Mouse (Mus musculus) forebrain, embryonic 14.5 days (tissue): Measurements from ENCODE around the gene Ikzf3. TPM values are rescaled to one million over a fixed set of nuclear protein-coding genes. Genes with fewer than 3 reads are reported as not detected.

Experiments
- ATAC-seq: fragments of 200-750 bp; cut with Nextera tagmentation; 2 replicates; pipeline ENCODE4 v1.8.0; 2017; ENCODE audit warnings: mild to moderate bottlenecking, moderate library complexity
- DNase-seq: peaks from one replicate; pipeline ENCODE4 v3.0.0-alpha.2; 2015; ENCODE audit warnings: low spot score
- H3K27ac ChIP-seq: fragments of 300-500 bp; sonication (generic); 2 replicates; pipeline ENCODE4 v1.5.1; 2014; ENCODE audit warnings: low read depth, mild to moderate bottlenecking, control low read depth, low read length, moderate library complexity
- H3K27me3 ChIP-seq: fragments of 300-500 bp; sonication (generic); replicated peaks from 2 replicates; pipeline ENCODE4 v1.6.1; 2014; ENCODE audit warnings: low read length, control low read depth, mixed read lengths; ENCODE audit not compliant: control insufficient read depth, insufficient read depth
- H3K36me3 ChIP-seq: fragments of 300-500 bp; sonication (generic); 2 replicates; pipeline ENCODE4 v1.6.1; 2014; ENCODE audit warnings: low read length, control low read depth; ENCODE audit not compliant: control insufficient read depth, insufficient read depth
- H3K4me1 ChIP-seq: fragments of 300-500 bp; sonication (generic); 2 replicates; pipeline ENCODE4 v1.6.1; 2014; ENCODE audit warnings: antibody characterized with exemption, low read length, control low read depth; ENCODE audit not compliant: control insufficient read depth, insufficient read depth
- H3K4me2 ChIP-seq: fragments of 300-500 bp; sonication (generic); 2 replicates; pipeline ENCODE4 v1.6.1; 2014; ENCODE audit warnings: mild to moderate bottlenecking, control low read depth, low read length
- H3K4me3 ChIP-seq: fragments of 300-500 bp; sonication (generic); 2 replicates; pipeline ENCODE4 v1.5.1; 2014; ENCODE audit warnings: low read depth, low read length, control low read depth
- H3K9ac ChIP-seq: fragments of 300-500 bp; sonication (generic); 2 replicates; pipeline ENCODE4 v1.6.1; 2014; ENCODE audit warnings: mild to moderate bottlenecking, low read length, control low read depth, moderate library complexity
- H3K9me3 ChIP-seq: fragments of 300-500 bp; sonication (generic); replicated peaks from 2 replicates; pipeline ENCODE4 v1.6.1; 2016; ENCODE audit warnings: low read length, control low read depth, mixed read lengths; ENCODE audit not compliant: control insufficient read depth
- WGBS: fragments of 180-500 bp; shearing (Covaris S2); extraction: QIAGEN DNeasy Blood & Tissue Kit; methylation state at CpG from one replicate; pipeline ENCODE4 v1.1.7; 2014; 5-methylcytosine and 5-hydroxymethylcytosine counted together
- polyA plus RNA-seq: library from polyadenylated mRNA; unstranded; fragments of >200 nt; fragmentation: Nextera tagmentation; extraction: Ambion mirVana; gene quantifications from 2 replicates; pipeline ENCODE4 v1.2.1, GENCODE M21; 2014

Ikzf3 gene
- polyA plus RNA-seq, 1 experiment from 2014 or later, result not detected

DNA sequence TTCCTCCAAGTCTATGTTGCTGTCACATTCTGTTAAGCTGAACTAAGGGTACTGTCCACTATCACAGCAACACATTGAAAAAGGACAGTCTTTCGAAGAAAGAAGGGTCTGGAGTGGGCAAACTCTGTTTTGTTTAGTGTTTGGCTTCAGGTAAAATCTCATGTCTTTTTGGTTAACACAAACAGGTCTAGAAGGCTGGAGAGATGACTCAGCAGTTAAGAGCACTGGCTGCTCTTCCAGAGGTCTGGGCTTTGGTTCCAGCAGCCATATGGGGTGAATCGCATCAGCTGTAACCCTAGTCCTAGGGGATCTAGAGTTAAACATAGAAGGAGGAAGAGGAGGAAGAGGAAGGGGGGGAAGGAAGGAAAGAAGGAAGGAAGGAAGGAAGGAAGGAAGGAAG lies 60.1 kb downstream of the Ikzf3 start:
- H3K27me3 ChIP-seq, result no peaks in the 10 kb centered on the region
- 92% methylated on average over 2 of the region's 2 CpGs for WGBS
- H3K9ac ChIP-seq, result no peak overlapping the region
- no peak overlapping the region for H3K4me2 ChIP-seq
- no peak overlapping the region for H3K4me3 ChIP-seq
- no peaks in the 10 kb centered on the region for H3K36me3 ChIP-seq
- no peaks in the 10 kb centered on the region for H3K4me1 ChIP-seq
- DNase-seq (no peak), ATAC-seq (no peak)
- H3K27ac ChIP-seq, result no peak overlapping the region
- H3K9me3 ChIP-seq, result no peaks in the 10 kb centered on the region

- DNase-seq (no peak), ATAC-seq (no peak)
- Histone ChIP-seq H3K4me1 (no peaks in the 10 kb centered on the region), H3K27me3 (no peaks in the 10 kb centered on the region), H3K4me3 (no peak overlapping the region), H3K27ac (no peak overlapping the region), H3K36me3 (no peaks in the 10 kb centered on the region), H3K4me2 (no peak overlapping the region), H3K9ac (no peak overlapping the region), H3K9me3 (no peaks in the 10 kb centered on the region)
- 88% methylated on average over 10 of the region's 10 CpGs for WGBS
These were observed 63.8 kb downstream of the Ikzf3 start for GRCm38 (mm10) chr11:98482067-98482466.

- ATAC-seq (no peak), DNase-seq (no peak)
- no peaks in the 10 kb centered on the region for H3K4me1 ChIP-seq
- H3K27ac ChIP-seq, result no peak overlapping the region
- no peaks in the 10 kb centered on the region for H3K27me3 ChIP-seq
- H3K4me2 ChIP-seq, result no peak overlapping the region
- H3K36me3 ChIP-seq, result no peaks in the 10 kb centered on the region
- WGBS, result 55% methylated on average over 6 of the region's 6 CpGs
- H3K4me3 ChIP-seq, result no peak overlapping the region
- no peak overlapping the region for H3K9ac ChIP-seq
- H3K9me3 ChIP-seq, result no peaks in the 10 kb centered on the region
These were observed 64.6 kb downstream of the Ikzf3 start for GRCm38 (mm10) chr11:98481231-98481630.

DNA sequence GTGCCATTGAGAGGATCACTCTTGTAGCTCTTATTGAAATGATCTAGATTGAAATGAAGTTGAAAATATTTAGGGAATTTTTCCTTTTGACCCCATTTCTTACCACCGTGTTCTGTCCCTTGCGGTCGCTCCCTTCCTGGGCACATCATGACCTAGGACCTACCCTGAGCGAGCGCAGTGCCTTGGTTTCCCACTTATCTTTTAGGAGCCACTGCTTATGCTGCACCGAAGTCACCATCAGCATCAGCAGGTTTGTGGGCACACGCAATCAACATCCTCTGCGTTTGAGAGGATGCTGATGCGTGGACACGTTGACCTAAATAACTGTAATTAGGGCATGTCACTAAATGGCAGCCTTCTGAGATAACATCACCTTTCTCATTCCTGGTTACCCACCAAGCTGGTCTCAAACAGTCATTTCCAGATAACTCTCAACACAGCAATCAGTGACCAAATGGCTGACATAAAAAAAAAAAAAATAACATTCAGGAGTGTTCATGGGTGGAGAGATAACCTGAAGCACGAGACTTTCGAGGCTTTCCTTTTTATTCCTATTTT lies 65.8 kb downstream of the Ikzf3 start:
- no peak for ATAC-seq
- Histone ChIP-seq H3K36me3 (no peaks in the 10 kb centered on the region), H3K9ac (no peak overlapping the region), H3K27me3 (no peaks in the 10 kb centered on the region), H3K9me3 (no peaks in the 10 kb centered on the region), H3K4me2 (no peak overlapping the region), H3K27ac (no peak overlapping the region), H3K4me1 (no peaks in the 10 kb centered on the region), H3K4me3 (no peak overlapping the region)
- 92% methylated on average over 12 of the region's 12 CpGs for WGBS
- DNase-seq, result no peak

- no peak overlapping the region for H3K4me2 ChIP-seq
These were observed 66.5 kb downstream of the Ikzf3 start for GRCm38 (mm10) chr11:98479026-98479939.

GRCm38 (mm10) chr11:98477011-98477701 lies 68.7 kb downstream of the Ikzf3 start:
- ATAC-seq (no peak), DNase-seq (no peak)
- 75% methylated on average over 14 of the region's 14 CpGs for WGBS
- Histone ChIP-seq H3K36me3 (no peaks in the 10 kb centered on the region), H3K4me3 (no peak overlapping the region), H3K9ac (no peak overlapping the region), H3K9me3 (no peaks in the 10 kb centered on the region), H3K4me1 (no peaks in the 10 kb centered on the region), H3K27me3 (no peaks in the 10 kb centered on the region), H3K27ac (no peak overlapping the region), H3K4me2 (no peak overlapping the region)

More at GRCm38 (mm10) chr11:98479026-98479939, 66.5 kb downstream of the Ikzf3 start:
- Histone ChIP-seq H3K36me3 (no peaks in the 10 kb centered on the region), H3K9me3 (no peaks in the 10 kb centered on the region), H3K9ac (no peak overlapping the region), H3K4me3 (no peak overlapping the region), H3K27me3 (no peaks in the 10 kb centered on the region), H3K4me1 (no peaks in the 10 kb centered on the region), H3K27ac (no peak overlapping the region)
- WGBS, result 86% methylated on average over 13 of the region's 13 CpGs
- DNase-seq, result no peak
- ATAC-seq, result no peak

DNA sequence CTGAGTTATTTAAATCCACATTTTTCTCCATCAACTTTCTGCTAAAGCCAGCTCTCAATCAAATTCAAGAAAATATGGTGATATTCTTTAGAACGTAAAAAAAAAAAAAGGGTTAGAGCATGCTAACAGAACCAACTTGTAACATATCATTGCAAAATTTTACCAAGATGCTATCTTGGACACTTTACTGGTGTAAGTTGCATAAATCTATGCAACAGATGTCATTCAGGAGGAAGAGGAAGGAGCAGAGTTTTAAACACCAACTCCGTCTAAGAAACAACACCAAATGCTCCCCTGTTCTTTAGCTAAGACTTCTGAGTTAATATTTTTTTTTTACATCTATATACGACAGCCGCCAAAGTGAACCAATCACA lies 69.4 kb downstream of the Ikzf3 start:
- no peak for ATAC-seq
- 88% methylated on average over 4 of the region's 4 CpGs for WGBS
- H3K9me3 ChIP-seq, result no peaks in the 10 kb centered on the region
- H3K9ac ChIP-seq, result no peak overlapping the region
- H3K36me3 ChIP-seq, result no peaks in the 10 kb centered on the region
- H3K4me2 ChIP-seq, result no peak overlapping the region
- H3K4me1 ChIP-seq, result no peaks in the 10 kb centered on the region
- DNase-seq, result no peak
- H3K27ac ChIP-seq, result no peak overlapping the region
- no peak overlapping the region for H3K4me3 ChIP-seq
- H3K27me3 ChIP-seq, result no peaks in the 10 kb centered on the region

DNA sequence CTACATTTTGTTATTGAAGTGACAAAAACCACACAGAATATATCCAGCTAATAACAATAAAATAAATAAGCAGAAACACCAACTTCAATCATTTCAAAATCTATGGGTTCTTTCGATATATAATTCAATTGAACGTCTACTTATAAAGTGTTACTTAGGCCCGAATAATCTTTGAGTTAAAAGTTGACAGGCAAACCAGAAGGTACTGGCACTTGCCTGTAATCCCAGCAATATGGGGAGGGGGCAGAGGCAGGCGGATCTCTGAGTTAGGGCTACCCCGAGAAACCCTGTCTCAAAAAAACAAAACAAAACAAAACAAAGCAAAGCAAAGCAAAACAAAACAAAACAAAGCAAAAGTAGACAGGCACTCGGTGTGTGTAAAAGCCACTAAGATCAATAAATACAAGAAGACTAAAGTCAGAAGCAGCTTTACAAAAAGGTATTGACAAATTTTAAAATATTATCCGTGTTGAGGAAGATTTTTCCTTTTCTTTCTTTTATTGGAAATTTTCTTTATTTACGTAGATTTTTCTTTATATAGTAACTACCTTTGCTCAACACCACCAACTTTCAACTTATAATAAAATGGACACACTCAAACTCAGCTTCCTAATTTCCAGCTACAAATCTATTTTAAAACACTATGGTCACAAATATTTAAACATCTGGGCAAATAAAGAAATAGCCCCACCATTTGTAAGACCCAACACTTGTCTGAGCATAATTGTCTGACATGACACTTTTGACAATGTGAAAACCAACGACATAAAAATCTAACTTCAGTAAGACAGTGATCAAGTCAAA lies 70.0 kb downstream of the Ikzf3 start:
- WGBS, result 89% methylated on average over 9 of the region's 9 CpGs
- no peaks in the 10 kb centered on the region for H3K4me1 ChIP-seq

More for the DNA sequence above, 70.0 kb downstream of the Ikzf3 start:
- no peak overlapping the region for H3K27ac ChIP-seq
- no peak for DNase-seq
- H3K36me3 ChIP-seq, result no peaks in the 10 kb centered on the region
- no peak overlapping the region for H3K9ac ChIP-seq
- ATAC-seq, result no peak
- H3K9me3 ChIP-seq, result no peaks in the 10 kb centered on the region
- H3K4me3 ChIP-seq, result no peak overlapping the region
- no peak overlapping the region for H3K4me2 ChIP-seq
- H3K27me3 ChIP-seq, result no peaks in the 10 kb centered on the region
